Mouse (Mus musculus): ENCODE results near the gene Wsb1.

DNA sequence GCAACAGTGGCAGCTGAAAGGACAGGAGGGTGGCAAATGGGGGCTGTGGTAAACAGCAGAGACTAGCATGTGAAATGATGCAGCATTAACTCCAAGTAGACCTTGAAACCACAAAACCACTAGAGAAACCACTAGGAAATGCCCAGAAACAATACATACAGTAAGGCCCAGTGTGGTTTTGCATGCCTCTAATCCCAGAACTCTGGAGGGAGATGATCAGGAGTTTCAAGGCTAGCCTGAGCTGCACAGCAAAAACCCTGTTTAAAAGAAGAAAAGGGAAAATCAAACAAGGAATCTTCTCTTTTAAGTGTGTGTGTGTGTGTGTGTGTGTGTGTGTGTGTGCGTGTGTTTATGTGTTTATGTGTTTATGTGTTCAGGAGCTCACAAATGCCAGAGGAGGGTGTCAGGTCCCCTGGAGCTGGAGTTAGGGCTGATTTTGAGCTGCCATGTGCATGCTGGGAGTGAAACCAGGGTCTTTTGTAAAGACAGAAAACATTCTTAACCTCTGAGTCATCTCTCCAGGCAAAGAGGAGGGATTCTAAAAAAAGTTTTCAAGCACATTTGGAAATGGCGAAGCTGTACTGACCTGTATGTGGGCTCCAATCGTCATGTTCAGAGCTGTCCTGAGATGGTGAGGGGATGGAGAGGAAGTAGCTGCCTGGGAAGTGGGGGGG, 58.1 kb downstream of the Wsb1 start:
- no peak for TF ChIP-seq CTCF (IDR thresholded peaks at IDR 0.05; ENCODE audit: extremely low read depth, insufficient read depth, low read length)
- no peak for TF ChIP-seq POLR2A (IDR thresholded peaks at IDR 0.05; ENCODE audit: extremely low read depth, insufficient read depth, low read length)
